Mouse (Mus musculus): ENCODE results near the gene Tbc1d22b.

- TF ChIP-seq POLR2A (IDR thresholded peaks at IDR 0.05; ENCODE audit: low read depth, low read length): no peak
- no peak for TF ChIP-seq CTCF (IDR thresholded peaks at IDR 0.05; ENCODE audit: extremely low read depth, insufficient read length, insufficient replicate concordance, low read depth, low read length)
Measured at GRCm38 (mm10) chr17:29530508-29530907, 19.1 kb upstream of the Tbc1d22b start.

All from small intestine, adult 2 months (tissue).